Mouse (Mus musculus): ENCODE results near the gene Sox5.

GRCm38 (mm10) chr6:143831246-143831645 is 950.5 kb downstream of the Sox5 start:
- TF ChIP-seq CTCF (IDR thresholded peaks at IDR 0.05): no peak
- TF ChIP-seq POLR2A (IDR thresholded peaks at IDR 0.05; ENCODE audit: insufficient read depth, low read depth, low read length): no peak

Measured in heart, adult 2 months (tissue).